Mouse (Mus musculus): ENCODE data around the gene Ppp1r9a.

Ppp1r9a gene

GRCm38 (mm10) chr6:5154786-5155185 is 252.1 kb downstream of the Ppp1r9a start:
- no peak for DNase-seq (ENCODE audit: low read depth, low spot score)

GRCm38 (mm10) chr6:5155313-5155927 is 252.7 kb downstream of the Ppp1r9a start:
- DNase-seq (ENCODE audit: low read depth, low spot score): no peak

- DNase-seq (ENCODE audit: low read depth, low spot score): no peak
Observed at GRCm38 (mm10) chr6:5156541-5157425, 254.1 kb downstream of the Ppp1r9a start.

GRCm38 (mm10) chr6:5159385-5159791 is 256.7 kb downstream of the Ppp1r9a start:
- no peak for DNase-seq (ENCODE audit: low read depth, low spot score)

- DNase-seq (ENCODE audit: low read depth, low spot score): no peak
Observed at GRCm38 (mm10) chr6:5162052-5162451, 259.3 kb downstream of the Ppp1r9a start.

- no peak for DNase-seq (ENCODE audit: low read depth, low spot score)
Observed at GRCm38 (mm10) chr6:5163507-5164144, 260.9 kb downstream of the Ppp1r9a start.

- DNase-seq (ENCODE audit: low read depth, low spot score): no peak
Observed at GRCm38 (mm10) chr6:5164855-5165254, 262.1 kb downstream of the Ppp1r9a start.

- no peak for DNase-seq (ENCODE audit: low read depth, low spot score)
Observed at GRCm38 (mm10) chr6:5167051-5167677, 264.4 kb downstream of the Ppp1r9a start.

GRCm38 (mm10) chr6:5168158-5168557 is 265.4 kb downstream of the Ppp1r9a start:
- DNase-seq (ENCODE audit: low read depth, low spot score): no peak

GRCm38 (mm10) chr6:5171418-5171817 is 268.7 kb downstream of the Ppp1r9a start:
- DNase-seq (ENCODE audit: low read depth, low spot score): no peak

- DNase-seq (ENCODE audit: low read depth, low spot score): no peak
Observed at GRCm38 (mm10) chr6:5172571-5172970, 269.9 kb downstream of the Ppp1r9a start.

- DNase-seq (ENCODE audit: low read depth, low spot score): no peak
Observed at GRCm38 (mm10) chr6:5174179-5174812, 271.6 kb downstream of the Ppp1r9a start.

- DNase-seq (ENCODE audit: low read depth, low spot score): no peak
Observed at GRCm38 (mm10) chr6:5177967-5178891, 275.5 kb downstream of the Ppp1r9a start.

GRCm38 (mm10) chr6:5179189-5179588 is 276.5 kb downstream of the Ppp1r9a start:
- DNase-seq (ENCODE audit: low read depth, low spot score): no peak

- no peak for DNase-seq (ENCODE audit: low read depth, low spot score)
Observed at GRCm38 (mm10) chr6:5180645-5181044, 277.9 kb downstream of the Ppp1r9a start.

GRCm38 (mm10) chr6:5186229-5186950 is 283.7 kb downstream of the Ppp1r9a start:
- DNase-seq (ENCODE audit: low read depth, low spot score): no peak

- DNase-seq (ENCODE audit: low read depth, low spot score): no peak
Observed at GRCm38 (mm10) chr6:5187586-5187985, 284.9 kb downstream of the Ppp1r9a start.

- DNase-seq (ENCODE audit: low read depth, low spot score): no peak
Observed at GRCm38 (mm10) chr6:5188036-5188435, 285.3 kb downstream of the Ppp1r9a start.

GRCm38 (mm10) chr6:5188938-5189337 is 286.2 kb downstream of the Ppp1r9a start:
- DNase-seq (ENCODE audit: low read depth, low spot score): no peak

- no peak for DNase-seq (ENCODE audit: low read depth, low spot score)
Observed at GRCm38 (mm10) chr6:5189507-5189906, 286.8 kb downstream of the Ppp1r9a start.
